Mouse (Mus musculus) MEL (cell line): Measurements from ENCODE around the gene Fbf1. TPM values are rescaled to one million over a fixed set of nuclear protein-coding genes. Genes with fewer than 3 reads are reported as not detected.

Source experiments
- DNase-seq: peaks from one replicate; pipeline ENCODE4 v3.0.0; 2011; ENCODE audit warnings: low read depth, low spot score
- H3K27ac ChIP-seq: 2 replicates; pipeline ENCODE4 v1.5.1; 2012; ENCODE audit warnings: low read depth, mild to moderate bottlenecking, control low read depth, low read length, moderate library complexity; ENCODE audit not compliant: control insufficient read depth
- H3K27me3 ChIP-seq, 2 experiments: fragments of 150-350 bp in 1 of 2; sonication (generic) in 1 of 2; 2 replicates each; pipeline ENCODE4 v1.6.1; 2012; ENCODE audit warnings: low read length in 2 of 2, mild to moderate bottlenecking in 2 of 2, improper control_type of control experiment in 1 of 2, moderate library complexity in 1 of 2; ENCODE audit not compliant: insufficient read depth in 2 of 2, control insufficient read depth in 1 of 2
- H3K36me3 ChIP-seq, 2 experiments: 2 replicates each; pipeline ENCODE4 v1.6.1; 2012 to 2014; ENCODE audit warnings: low read length in 2 of 2, improper control_type of control experiment in 1 of 2, inconsistent platforms in 1 of 2, mild to moderate bottlenecking in 1 of 2; ENCODE audit not compliant: insufficient read depth in 2 of 2, control insufficient read depth in 1 of 2
- H3K4me1 ChIP-seq, 2 experiments: fragments of 150-350 bp in 1 of 2; sonication (generic) in 1 of 2; 2 replicates each; pipeline ENCODE4 v1.6.1; 2012; ENCODE audit warnings: low read length in 2 of 2, improper control_type of control experiment in 1 of 2, mild to moderate bottlenecking in 1 of 2; ENCODE audit not compliant: insufficient read depth in 2 of 2, control insufficient read depth in 1 of 2
- H3K4me3 ChIP-seq, 2 experiments: fragments of 150-350 bp in 1 of 2; sonication (generic) in 1 of 2; 2 replicates each; pipeline ENCODE4 v1.5.1; 2012; ENCODE audit warnings: low read depth in 2 of 2, low read length in 2 of 2, mild to moderate bottlenecking in 2 of 2, moderate library complexity in 2 of 2, control low read depth in 1 of 2, improper control_type of control experiment in 1 of 2; ENCODE audit not compliant: control insufficient read depth in 1 of 2, insufficient read depth in 1 of 2
- H3K79me2 ChIP-seq: 2 replicates; pipeline ENCODE4 v1.6.1; 2012; ENCODE audit warnings: mild to moderate bottlenecking, low read length, moderate library complexity; ENCODE audit not compliant: control insufficient read depth, poor library complexity, insufficient read depth
- H3K9ac ChIP-seq: 2 replicates; pipeline ENCODE4 v1.6.1; 2012; ENCODE audit warnings: low read depth, mild to moderate bottlenecking, control low read depth, low read length, moderate library complexity; ENCODE audit not compliant: control insufficient read depth, poor library complexity, severe bottlenecking
- H3K9me3 ChIP-seq: fragments of 150-350 bp; sonication (generic); replicated peaks from 2 replicates; pipeline ENCODE4 v1.6.1; 2012; ENCODE audit warnings: mild to moderate bottlenecking, low read length, improper control_type of control experiment, moderate library complexity; ENCODE audit not compliant: insufficient read depth
- BHLHE40 ChIP-seq: IDR thresholded peaks from 2 replicates; pipeline ENCODE4 v1.6.1; 2012; ENCODE audit warnings: low read depth, mild to moderate bottlenecking, inconsistent platforms, low read length, improper control_type of control experiment, borderline replicate concordance
- CHD1 ChIP-seq: IDR thresholded peaks from 2 replicates; pipeline ENCODE4 v1.6.1; 2012; ENCODE audit warnings: low read depth, mild to moderate bottlenecking, inconsistent platforms, low read length, improper control_type of control experiment
- ELF1 ChIP-seq: IDR thresholded peaks from 2 replicates; pipeline ENCODE4 v1.6.1; 2014; ENCODE audit warnings: low read depth, mild to moderate bottlenecking, inconsistent platforms, low read length, improper control_type of control experiment, moderate library complexity
- EP300 ChIP-seq, 2 experiments: IDR thresholded peaks; 2 replicates each; pipeline ENCODE4 v1.6.1; 2011; ENCODE audit warnings: improper control_type of control experiment in 2 of 2, low read length in 2 of 2, low read depth in 1 of 2, mild to moderate bottlenecking in 1 of 2
- ETS1 ChIP-seq: IDR thresholded peaks from 2 replicates; pipeline ENCODE4 v1.6.1; 2012; ENCODE audit warnings: low read depth, mild to moderate bottlenecking, inconsistent platforms, low read length, improper control_type of control experiment, moderate library complexity
- GABPA ChIP-seq: IDR thresholded peaks from 2 replicates; pipeline ENCODE4 v1.6.1; 2012; ENCODE audit warnings: low read depth, mild to moderate bottlenecking, inconsistent platforms, low read length, improper control_type of control experiment, moderate library complexity
- HCFC1 ChIP-seq: IDR thresholded peaks from 2 replicates; pipeline ENCODE4 v1.6.1; 2012; ENCODE audit warnings: low read depth, mild to moderate bottlenecking, inconsistent platforms, low read length, improper control_type of control experiment, moderate library complexity
- JUND ChIP-seq: IDR thresholded peaks from 2 replicates; pipeline ENCODE4 v1.6.1; 2011; ENCODE audit warnings: low read depth, mild to moderate bottlenecking, improper control_type of control experiment, low read length
- KAT2A ChIP-seq: conservative IDR thresholded peaks from 2 replicates; pipeline ENCODE4 v1.6.1; 2012; ENCODE audit warnings: low read depth, low read length, improper control_type of control experiment, inconsistent platforms
- MAFK ChIP-seq: IDR thresholded peaks from 2 replicates; pipeline ENCODE4 v1.6.1; 2011; ENCODE audit warnings: low read depth, mild to moderate bottlenecking, low read length, improper control_type of control experiment, borderline replicate concordance
- MAX ChIP-seq: IDR thresholded peaks from 2 replicates; pipeline ENCODE4 v1.6.1; 2011; ENCODE audit warnings: low read length, improper control_type of control experiment
- MAZ ChIP-seq: IDR thresholded peaks from 2 replicates; pipeline ENCODE4 v1.6.1; 2012; ENCODE audit warnings: low read depth, mild to moderate bottlenecking, inconsistent platforms, low read length, improper control_type of control experiment
- MEF2A ChIP-seq: IDR thresholded peaks from 2 replicates; pipeline ENCODE4 v1.6.1; 2014; ENCODE audit warnings: low read depth, mild to moderate bottlenecking, inconsistent platforms, low read length, improper control_type of control experiment; ENCODE audit not compliant: poor library complexity, insufficient replicate concordance, severe bottlenecking; ENCODE audit errors: extremely low read depth
- MXI1 ChIP-seq: IDR thresholded peaks from 2 replicates; pipeline ENCODE4 v1.6.1; 2011; ENCODE audit warnings: mild to moderate bottlenecking, low read depth, low read length, improper control_type of control experiment
- MYB ChIP-seq: IDR thresholded peaks from 2 replicates; pipeline ENCODE4 v1.6.1; 2011; ENCODE audit warnings: mild to moderate bottlenecking, low read depth, low read length, improper control_type of control experiment
- MYC ChIP-seq: IDR thresholded peaks from 2 replicates; pipeline ENCODE4 v1.6.1; 2011; ENCODE audit warnings: low read depth, mild to moderate bottlenecking, low read length, improper control_type of control experiment, moderate library complexity
- NELFE ChIP-seq: IDR thresholded peaks from 2 replicates; pipeline ENCODE4 v1.6.1; 2011; ENCODE audit warnings: low read depth, low read length, improper control_type of control experiment
- NRF1 ChIP-seq: IDR thresholded peaks from 2 replicates; pipeline ENCODE4 v1.6.1; 2014; ENCODE audit warnings: low read depth, mild to moderate bottlenecking, inconsistent platforms, low read length, improper control_type of control experiment, moderate library complexity; ENCODE audit not compliant: poor library complexity, insufficient read depth, severe bottlenecking
- POLR2A ChIP-seq, 2 experiments: IDR thresholded peaks; 2 replicates each; pipeline ENCODE4 v1.6.1; 2011 to 2012; ENCODE audit warnings: low read length in 2 of 2, mild to moderate bottlenecking in 2 of 2, control low read depth in 1 of 2, improper control_type of control experiment in 1 of 2, low read depth in 1 of 2, moderate library complexity in 1 of 2; ENCODE audit not compliant: control insufficient read depth in 1 of 2, insufficient read depth in 1 of 2, poor library complexity in 1 of 2
- POLR2AphosphoS2 ChIP-seq: IDR thresholded peaks from 2 replicates; pipeline ENCODE4 v1.6.1; 2011; ENCODE audit warnings: low read length, improper control_type of control experiment
- POLR2AphosphoS5 ChIP-seq: IDR thresholded peaks from 2 replicates; pipeline ENCODE4 v1.6.1; 2012; ENCODE audit warnings: low read depth, borderline replicate concordance, mild to moderate bottlenecking, inconsistent platforms, low read length, moderate library complexity, mixed read lengths
- RAD21 ChIP-seq: IDR thresholded peaks from 2 replicates; pipeline ENCODE4 v1.6.1; 2011; ENCODE audit warnings: mild to moderate bottlenecking, low read depth, low read length, improper control_type of control experiment
- RCOR1 ChIP-seq: IDR thresholded peaks from 2 replicates; pipeline ENCODE4 v1.6.1; 2012; ENCODE audit warnings: low read depth, mild to moderate bottlenecking, inconsistent platforms, low read length, improper control_type of control experiment
- SIN3A ChIP-seq: IDR thresholded peaks from 2 replicates; pipeline ENCODE4 v1.6.1; 2012; ENCODE audit warnings: low read length, improper control_type of control experiment, inconsistent platforms
- SMC3 ChIP-seq: IDR thresholded peaks from 2 replicates; pipeline ENCODE4 v1.6.1; 2011; ENCODE audit warnings: low read depth, low read length, improper control_type of control experiment
- TAL1 ChIP-seq: IDR thresholded peaks from 2 replicates; pipeline ENCODE4 v1.6.1; 2012; ENCODE audit warnings: mild to moderate bottlenecking, inconsistent platforms, low read length, moderate library complexity, mixed read lengths
- TBP ChIP-seq: IDR thresholded peaks from 2 replicates; pipeline ENCODE4 v1.8.0; 2011; ENCODE audit warnings: low read depth, low read length, improper control_type of control experiment
- TCF12 ChIP-seq: IDR thresholded peaks from 2 replicates; pipeline ENCODE4 v1.6.1; 2014; ENCODE audit warnings: low read depth, mild to moderate bottlenecking, inconsistent platforms, low read length, improper control_type of control experiment, moderate library complexity
- UBTF ChIP-seq: IDR thresholded peaks from 2 replicates; pipeline ENCODE4 v1.6.1; 2012; ENCODE audit warnings: low read depth, mild to moderate bottlenecking, inconsistent platforms, low read length, improper control_type of control experiment, moderate library complexity, borderline replicate concordance; ENCODE audit not compliant: insufficient read depth
- USF2 ChIP-seq, 2 experiments: IDR thresholded peaks; 2 replicates each; pipeline ENCODE4 v1.6.1; 2011 to 2012; ENCODE audit warnings: improper control_type of control experiment in 2 of 2, low read length in 2 of 2, borderline replicate concordance in 1 of 2, inconsistent platforms in 1 of 2, low read depth in 1 of 2, mild to moderate bottlenecking in 1 of 2; ENCODE audit not compliant: insufficient read depth in 1 of 2
- ZC3H11A ChIP-seq: IDR thresholded peaks from 2 replicates; pipeline ENCODE4 v1.6.1; 2012; ENCODE audit warnings: low read depth, mild to moderate bottlenecking, inconsistent platforms, low read length, improper control_type of control experiment
- ZKSCAN1 ChIP-seq: IDR thresholded peaks from 2 replicates; pipeline ENCODE4 v1.6.1; 2012; ENCODE audit warnings: low read depth, mild to moderate bottlenecking, inconsistent platforms, low read length, improper control_type of control experiment, moderate library complexity
- ZMIZ1 ChIP-seq: IDR thresholded peaks from 2 replicates; pipeline ENCODE4 v1.6.1; 2012; ENCODE audit warnings: low read depth, mild to moderate bottlenecking, inconsistent platforms, low read length, improper control_type of control experiment, moderate library complexity
- ZNF384 ChIP-seq: IDR thresholded peaks from 2 replicates; pipeline ENCODE4 v1.6.1; 2012; ENCODE audit warnings: low read depth, mild to moderate bottlenecking, inconsistent platforms, low read length, improper control_type of control experiment
- polyA plus RNA-seq, 2 experiments: library from polyadenylated mRNA; stranded (reverse) in 1 of 2; unstranded in 1 of 2; fragments of >175 nt in 1 of 2; fragments of >200 nt in 1 of 2; gene quantifications; 2 replicates each; pipeline versions ENCODE4 v1.2.1 to v1.2.4; 2012; ENCODE audit warnings: low replicate concordance in 2 of 2, low read depth in 1 of 2; ENCODE audit not compliant: insufficient read length in 2 of 2, insufficient read depth in 1 of 2, missing spikeins in 1 of 2
- total RNA-seq: library from RNA; depleted of rRNA; stranded (reverse); fragments of 300-350 nt; gene quantifications from 2 replicates; pipeline ENCODE4 v1.2.3, GENCODE M21; 2012

Fbf1 gene
- total and polyA plus RNA-seq, 3 experiments = 29.2 to 32.5 TPM; not detected in 1

DNA sequence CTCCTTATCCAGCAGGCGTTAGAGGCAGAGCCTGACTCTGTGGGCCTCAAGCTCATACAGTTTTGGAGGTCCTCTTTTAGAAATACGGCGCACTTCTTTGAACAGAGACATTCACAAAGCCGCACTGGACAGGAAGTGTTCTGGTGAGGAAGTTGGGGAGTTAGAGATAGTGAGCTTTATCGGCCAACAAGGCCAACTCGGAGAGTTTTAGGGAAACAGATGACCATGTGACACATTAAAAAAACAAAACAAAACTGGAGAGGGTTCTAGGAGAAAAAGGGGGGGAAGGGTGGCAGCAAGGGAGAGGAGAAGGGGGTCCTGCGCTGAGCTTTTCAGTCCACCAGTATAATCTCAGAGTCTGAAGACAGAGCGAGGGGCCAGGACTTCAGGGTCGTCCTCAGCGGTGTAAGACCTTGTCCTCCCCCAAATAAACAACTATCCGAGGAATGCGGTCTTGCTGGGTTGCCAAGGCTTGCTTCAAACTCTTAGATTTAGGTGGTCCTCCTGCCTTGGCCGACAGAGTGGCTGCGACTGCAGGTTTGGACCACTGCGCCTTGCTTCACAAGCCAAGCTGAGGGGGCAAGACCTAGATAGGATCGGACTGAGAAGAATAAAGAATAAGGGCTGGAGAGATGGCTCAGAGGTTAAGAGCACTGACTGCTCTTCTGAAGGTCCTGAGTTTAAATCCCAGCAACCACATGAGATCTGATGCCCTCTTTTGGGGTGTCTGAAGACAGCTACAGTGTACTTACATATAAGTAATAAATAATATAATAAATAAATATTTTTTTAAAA, 74.0 kb downstream of the Fbf1 start:
- DNase-seq = peak; percentile 91
- H3K4me3 ChIP-seq = peak overlapping the region; percentile 49 to 60
- H3K79me2 ChIP-seq = no peaks in the 10 kb centered on the region
- peak overlapping the region; percentile 94 for H3K27ac ChIP-seq
- H3K9ac ChIP-seq = peak overlapping the region; percentile 66
- H3K4me1 ChIP-seq = peaks cover 12 to 20% of the 10 kb centered on the region in 2 experiments
- no peaks in the 10 kb centered on the region for H3K27me3 ChIP-seq
- H3K36me3 ChIP-seq = peaks cover 0 to 22% of the 10 kb centered on the region in 2 experiments; a peak in 2 of 4 replicates
- H3K9me3 ChIP-seq = no peaks in the 10 kb centered on the region
- TF ChIP-seq ZNF384 (peak; percentile 87), RAD21 (no peak), RCOR1 (peak; percentile 92), POLR2A (IDR thresholded peaks at IDR 0.05; ENCODE audit: control insufficient read depth in 1 of 2, insufficient read depth in 1 of 2, low read depth in 1 of 2, low read length in 2 of 2, poor library complexity in 1 of 2) (peak in 1 of 2 experiments; percentile 44; a peak in 1 of 4 replicates), MAFK (peak; percentile 55; the same call in 1 of the 2 replicates), TAL1 (peak; percentile 90), KAT2A (no peak), ETS1 (peak; percentile 97), ZC3H11A (no peak), MXI1 (peak; percentile 85), POLR2AphosphoS2 (no peak), CHD1 (no peak), USF2 (IDR thresholded peaks at IDR 0.05; ENCODE audit: borderline replicate concordance in 1 of 2, insufficient read depth in 1 of 2, low read depth in 1 of 2, low read length in 2 of 2) (peak in 1 of 2 experiments; percentile 74; a peak in 2 of 4 replicates), MYB (peak; percentile 73; the same call in 1 of the 2 replicates), POLR2AphosphoS5 (no peak), TBP (peak; percentile 95), BHLHE40 (peak; percentile 71), NELFE (peak; percentile 22), MAX (peak; percentile 79), MYC (peak; percentile 86), JUND (peak; percentile 81; the same call in 1 of the 2 replicates), EP300 (IDR thresholded peaks at IDR 0.05; ENCODE audit: low read depth in 1 of 2, low read length in 2 of 2) (peak; percentile 97 to 98), HCFC1 (peak; percentile 67; the same call in 1 of the 2 replicates), MEF2A (0 out of 2 replicates have a peak, but pooled peaks have one; percentile 20), ELF1 (peak; percentile 66; the same call in 1 of the 2 replicates), NRF1 (no peak), SMC3 (no peak), TCF12 (peak; percentile 96), SIN3A (peak; percentile 98), GABPA (no peak), UBTF (no peak), ZMIZ1 (peak; percentile 45; the same call in 1 of the 2 replicates), MAZ (peak; percentile 83), ZKSCAN1 (no peak)
